Mouse (Mus musculus) T-helper 2 cell (primary cell): Measurements from ENCODE around the gene Mecom.

Source experiments
- in situ Hi-C: fragments of 300-600 bp; cut with MboI, MseI; formaldehyde crosslinking; loops from one replicate; pipeline ENCODE4 v1.15.1; 2025; ENCODE audit warnings: high pct_unique_total_duplicates

Mecom gene

DNA sequence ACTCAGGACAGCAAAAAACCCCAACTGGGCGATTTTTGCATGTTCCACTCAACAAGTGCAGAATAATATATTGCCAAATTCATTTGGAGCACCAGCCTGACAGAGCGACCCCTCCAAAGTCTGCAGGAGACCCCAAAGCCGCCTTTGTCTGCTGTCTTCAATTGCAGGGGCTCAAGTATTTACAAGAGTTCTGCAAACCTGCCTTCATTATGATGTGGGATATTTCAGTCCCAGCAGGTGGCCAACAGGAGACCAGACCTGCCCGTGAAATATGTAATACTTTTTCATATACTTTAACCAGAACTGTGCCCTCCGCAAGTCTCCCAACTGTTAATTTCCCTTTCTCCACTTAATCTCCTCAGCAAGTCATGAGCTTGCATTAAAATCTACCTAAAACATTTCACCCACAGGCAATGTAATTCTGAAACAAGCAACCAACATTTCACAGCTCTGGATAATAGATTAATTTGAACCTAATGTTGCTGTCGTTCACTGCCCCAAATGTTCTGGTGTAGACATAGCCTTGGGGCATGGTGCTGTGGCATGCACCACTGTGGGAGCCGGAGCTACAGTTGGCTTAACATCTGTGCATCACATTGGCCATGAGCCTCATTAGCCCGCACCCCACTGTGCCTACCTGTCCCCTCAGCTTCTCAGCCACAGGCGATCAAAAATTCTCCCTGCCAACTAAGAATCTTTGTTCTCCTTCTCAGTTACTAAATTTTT lies 439.7 kb downstream of the Mecom start:
- in situ Hi-C loops: no loop called here

DNA sequence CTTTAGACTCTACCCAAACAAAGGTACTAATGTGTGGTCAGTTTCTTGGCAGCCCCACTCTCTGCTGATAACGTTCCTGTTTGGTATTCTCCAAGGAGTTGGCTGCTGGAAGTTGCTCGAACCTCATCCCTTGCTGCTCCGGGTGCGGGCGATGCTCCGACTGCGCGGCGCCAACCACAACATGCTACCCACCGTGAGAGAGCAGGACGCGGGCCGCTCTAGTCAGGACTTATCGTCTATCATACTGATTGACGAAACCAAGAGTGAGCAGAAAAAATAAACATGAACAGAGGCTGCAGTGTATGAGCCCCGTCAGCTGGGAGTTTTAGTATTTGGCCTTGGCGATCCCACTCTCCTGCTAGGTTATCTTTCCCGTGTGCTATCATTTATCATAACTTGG lies 441.3 kb downstream of the Mecom start:
- in situ Hi-C loops: no loop called here

DNA sequence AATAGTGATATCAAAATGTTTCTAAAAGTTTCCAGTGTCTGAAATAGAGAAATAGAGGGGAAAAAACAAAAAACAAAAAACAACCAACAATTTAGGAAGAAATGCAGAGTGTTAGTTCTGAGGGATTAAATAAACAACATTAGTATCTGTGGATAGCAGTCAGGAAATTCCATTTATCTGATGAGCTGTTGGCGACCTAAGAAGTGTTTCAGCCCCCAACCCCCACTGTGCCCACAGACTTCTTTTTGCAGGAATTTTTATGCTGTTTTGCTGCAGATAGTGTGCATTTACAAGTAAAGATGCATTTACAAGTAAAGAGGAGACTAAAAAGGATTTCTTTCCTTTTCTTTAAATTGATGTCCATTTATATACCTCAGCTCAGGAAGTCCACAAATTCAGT lies 441.9 kb downstream of the Mecom start:
- in situ Hi-C loops: no loop called here

DNA sequence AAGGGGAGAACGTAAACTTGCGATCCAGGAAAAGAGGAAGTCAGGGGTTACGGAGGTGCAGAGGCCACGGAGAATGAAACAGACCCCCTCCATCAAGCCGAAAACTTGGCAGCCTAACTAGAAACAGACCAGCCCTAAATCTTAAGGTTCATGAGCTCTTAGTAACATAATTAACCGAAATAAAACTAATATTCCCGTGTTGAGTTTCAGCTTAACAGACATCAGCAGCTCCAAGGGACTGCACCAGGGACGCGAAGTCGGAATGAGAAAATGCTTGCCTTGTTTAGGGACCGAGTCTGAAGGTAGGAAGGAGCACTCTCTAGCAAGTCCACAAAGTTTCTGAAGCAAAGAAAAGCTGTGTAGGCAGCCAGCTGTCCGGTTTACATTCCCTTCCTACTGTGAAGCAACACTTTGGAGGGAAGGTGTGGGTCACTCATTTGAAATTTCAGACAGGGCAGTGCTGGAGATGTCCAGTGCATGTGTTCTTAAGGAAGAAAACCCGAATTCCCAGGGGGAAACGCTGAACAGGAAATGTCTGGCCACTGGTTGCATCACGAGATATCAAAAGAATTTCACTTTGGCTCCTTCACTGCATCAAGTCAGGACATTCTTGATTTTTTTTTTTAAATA lies 442.5 kb downstream of the Mecom start:
- in situ Hi-C loops: no loop called here

DNA sequence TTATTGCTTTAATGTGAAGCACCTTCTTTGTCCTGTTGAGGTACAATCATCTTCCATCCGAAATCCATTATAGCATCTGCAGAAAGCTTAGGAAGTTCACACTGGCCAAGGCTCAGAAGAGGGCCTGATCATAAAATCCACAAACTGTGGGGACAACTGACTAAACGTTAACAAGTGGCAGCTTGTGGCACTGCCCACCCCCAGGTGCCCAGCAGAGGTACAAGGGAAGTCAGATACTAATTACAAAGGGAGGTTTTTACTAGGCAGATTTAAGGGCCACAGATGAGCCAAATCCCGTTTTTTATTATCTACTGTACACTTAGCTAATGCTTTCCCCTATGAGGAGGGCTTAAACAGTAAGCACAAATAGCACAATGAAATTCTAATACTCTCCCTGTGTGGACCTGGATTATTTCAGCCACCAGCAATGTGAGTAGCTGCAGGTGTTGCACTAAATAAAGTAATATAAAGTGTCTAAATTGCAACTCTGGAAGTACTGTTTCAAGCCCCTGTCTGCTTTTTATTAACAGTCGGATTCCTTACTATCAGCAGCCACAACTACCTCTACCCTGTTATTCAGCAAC lies 443.2 kb downstream of the Mecom start:
- in situ Hi-C loops: no loop called here

DNA sequence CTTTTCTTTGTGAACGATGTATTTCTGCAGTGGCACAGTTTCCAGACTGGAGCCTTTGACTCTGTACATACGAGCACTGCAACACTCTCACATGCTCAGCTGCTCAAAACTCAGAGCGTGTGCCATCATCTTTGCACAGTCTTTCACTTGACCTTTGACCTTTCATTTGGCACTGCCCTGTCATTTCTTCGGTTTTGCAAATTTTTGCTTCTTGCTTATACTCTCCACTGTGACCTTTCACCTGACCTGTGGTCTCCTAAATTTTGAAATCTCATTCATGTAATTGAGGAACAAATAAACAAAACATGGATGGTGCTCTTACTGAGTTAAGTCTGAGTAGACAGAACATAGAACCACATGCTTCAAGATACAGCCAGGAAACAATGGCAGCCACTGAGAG lies 446.7 kb downstream of the Mecom start:
- in situ Hi-C loops: no loop called here

DNA sequence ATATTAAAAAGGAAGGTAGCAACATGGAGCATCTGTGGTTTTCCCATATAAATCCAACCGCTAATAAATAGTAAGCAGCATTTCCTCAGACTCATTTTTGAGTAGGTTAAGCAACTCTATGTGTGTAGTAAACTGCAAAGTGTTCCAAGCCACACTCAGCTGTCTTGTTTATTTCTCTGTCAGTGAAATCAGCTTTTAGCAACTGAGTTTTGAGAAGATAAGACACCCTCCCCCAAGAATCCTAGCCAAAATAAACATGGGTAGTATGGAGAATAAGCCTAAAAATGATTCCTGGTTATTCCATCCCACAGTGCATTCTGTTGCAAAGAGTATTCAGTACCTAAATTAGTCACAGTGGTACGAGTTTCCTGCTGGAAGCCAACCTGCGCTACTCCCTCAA lies 450.1 kb downstream of the Mecom start:
- in situ Hi-C loops: no loop called here

DNA sequence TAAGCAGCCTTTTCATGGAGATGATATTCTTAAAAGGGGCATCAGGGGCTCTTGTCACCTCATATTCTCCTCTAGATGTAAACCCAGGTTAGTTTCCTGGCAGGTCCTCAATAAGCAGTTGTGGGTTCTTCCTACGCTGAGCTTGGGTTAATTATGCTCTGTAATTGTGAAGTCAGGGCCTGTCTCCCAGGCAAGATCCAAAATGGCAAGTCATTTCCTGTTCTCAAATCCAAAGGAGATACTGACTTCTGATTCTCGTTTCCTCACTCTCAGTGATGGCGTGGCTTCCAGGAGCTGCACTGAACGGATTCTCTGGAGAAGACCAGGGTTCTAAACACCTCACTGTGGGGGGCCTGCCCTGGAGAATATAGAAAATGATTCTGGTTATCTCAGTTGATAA lies 450.7 kb downstream of the Mecom start:
- in situ Hi-C loops: no loop called here

DNA sequence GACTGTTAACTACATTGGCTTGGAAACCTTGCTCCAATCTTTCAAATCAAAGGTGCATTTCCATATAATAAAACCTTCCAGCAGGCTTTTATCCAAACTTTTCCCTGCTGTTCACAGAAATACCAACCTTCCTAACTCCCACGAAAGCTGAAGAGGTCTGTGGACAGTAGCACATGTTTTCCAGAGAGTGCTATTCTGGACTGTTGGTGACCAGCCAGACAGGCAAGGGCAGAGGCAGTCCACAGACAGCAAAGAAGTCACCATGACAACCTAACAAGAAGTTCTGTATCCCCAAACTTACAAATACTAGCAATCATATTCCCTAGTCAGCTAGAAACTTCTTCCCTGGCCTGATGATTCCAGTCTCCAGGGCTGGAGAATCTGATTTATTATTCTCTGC lies 454.8 kb downstream of the Mecom start:
- in situ Hi-C loops: no loop called here

DNA sequence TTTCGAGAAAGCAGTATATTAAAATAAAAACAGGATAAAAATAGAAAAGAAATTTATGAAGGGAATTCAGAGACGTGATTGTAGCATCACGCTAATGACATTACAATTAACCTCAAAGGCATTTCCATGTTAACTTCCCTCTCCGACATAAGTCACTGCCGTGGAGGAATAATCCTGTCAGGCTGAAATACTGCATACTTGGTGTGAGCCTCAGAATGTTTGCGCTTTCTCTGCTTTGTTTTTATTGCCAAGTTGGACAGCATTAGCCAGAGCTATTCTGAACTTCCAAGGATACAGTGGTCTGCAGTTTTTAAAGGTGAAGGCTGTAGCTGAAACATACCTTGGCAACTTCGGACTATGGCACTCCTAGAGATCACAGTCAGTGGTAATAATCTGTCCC lies 455.3 kb downstream of the Mecom start:
- in situ Hi-C loops: no loop called here

DNA sequence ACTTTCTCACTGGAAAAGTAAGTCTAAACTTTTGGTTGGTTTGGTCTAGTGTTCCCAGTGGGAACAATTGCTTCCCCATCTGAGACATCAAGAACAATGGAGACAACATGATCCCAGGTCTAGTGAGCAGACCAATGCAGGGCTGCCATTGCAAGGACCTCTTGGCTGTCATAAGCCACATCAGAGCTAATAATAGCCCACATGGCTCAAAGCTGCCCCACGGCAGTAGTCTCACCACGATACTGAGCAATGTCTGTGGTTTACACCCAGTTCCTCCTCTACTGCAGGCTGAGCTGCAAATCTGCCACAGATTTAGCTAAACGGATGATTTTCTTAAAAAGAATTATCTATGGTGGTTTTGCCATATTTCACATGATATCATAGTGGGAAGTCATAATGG lies 455.9 kb downstream of the Mecom start:
- in situ Hi-C loops: no loop called here

DNA sequence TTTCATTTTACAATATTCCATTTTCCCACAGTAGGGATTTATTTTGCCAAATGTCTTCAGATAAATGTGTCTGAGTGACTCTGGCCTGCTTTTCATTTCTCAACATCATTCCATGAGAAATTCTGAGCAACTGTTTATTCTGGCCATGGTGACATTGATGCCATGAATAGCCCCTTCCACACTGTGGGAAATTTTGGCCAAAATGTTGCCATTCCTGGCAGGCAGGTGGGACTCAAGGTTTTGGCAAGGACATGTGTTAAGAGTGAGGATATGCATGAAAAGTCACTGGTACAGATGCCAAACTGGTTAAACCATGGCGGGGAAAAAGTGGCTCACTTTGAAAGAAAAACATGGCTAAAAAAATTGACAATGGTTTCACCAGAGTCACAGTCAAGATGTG lies 456.4 kb downstream of the Mecom start:
- in situ Hi-C loops: no loop called here

DNA sequence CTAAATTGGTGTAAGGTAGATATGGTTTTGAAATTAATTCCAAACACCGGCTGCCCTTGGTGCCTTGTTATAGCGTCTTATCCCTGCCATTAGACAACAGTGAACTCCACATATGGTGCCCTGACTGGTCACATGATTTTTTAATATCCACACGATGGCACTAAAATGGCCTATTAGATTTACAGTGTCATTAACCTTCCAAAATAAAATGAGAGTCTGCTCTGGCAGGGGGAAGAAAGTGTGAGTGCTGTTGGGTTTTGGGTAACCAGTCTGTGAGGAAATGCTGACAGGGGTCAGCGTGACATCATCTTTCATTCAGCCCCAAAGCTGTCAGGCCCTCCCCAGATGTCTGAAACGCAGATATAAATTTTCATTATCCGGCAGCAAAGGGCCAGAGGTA lies 461.7 kb downstream of the Mecom start:
- in situ Hi-C loops: no loop called here

DNA sequence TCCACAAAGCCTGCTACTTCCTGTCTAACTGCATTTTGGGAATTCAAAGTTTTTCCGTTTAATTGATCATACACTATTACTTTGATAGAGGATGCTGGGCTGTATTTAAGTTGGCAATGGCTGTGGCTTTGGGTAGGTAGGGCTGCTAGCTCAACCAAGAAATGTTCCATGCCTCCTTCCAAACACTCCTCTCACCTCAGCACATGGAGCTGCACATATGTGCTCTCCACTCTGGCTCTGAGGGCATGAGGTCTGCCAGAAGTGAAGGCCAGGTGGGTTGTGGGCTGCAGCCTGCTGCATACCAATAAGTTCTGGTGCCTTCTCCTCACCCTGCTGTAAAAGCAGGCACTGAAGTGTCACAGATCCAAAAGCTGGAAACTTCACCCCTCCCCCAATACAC lies 464.0 kb downstream of the Mecom start:
- in situ Hi-C loops: no loop called here

DNA sequence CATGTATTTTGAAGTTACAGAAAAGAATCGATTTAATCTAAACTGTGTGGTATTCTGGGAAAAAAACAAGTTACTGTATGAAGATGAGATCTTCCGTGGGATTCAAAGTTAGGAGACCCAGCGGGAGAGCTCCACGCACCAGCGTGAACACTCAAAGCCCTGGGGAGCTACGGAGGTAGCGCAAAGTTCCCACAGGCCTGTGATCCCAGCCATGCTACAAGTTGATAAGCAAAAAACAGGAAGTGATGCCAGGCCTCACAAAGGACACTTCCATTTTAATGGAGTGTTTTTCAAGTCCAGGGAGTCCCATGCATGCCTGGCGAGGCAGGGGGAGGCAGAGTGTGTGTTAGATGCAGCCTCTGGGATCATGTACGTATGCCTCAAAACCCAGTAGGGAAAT lies 464.5 kb downstream of the Mecom start:
- in situ Hi-C loops: no loop called here

DNA sequence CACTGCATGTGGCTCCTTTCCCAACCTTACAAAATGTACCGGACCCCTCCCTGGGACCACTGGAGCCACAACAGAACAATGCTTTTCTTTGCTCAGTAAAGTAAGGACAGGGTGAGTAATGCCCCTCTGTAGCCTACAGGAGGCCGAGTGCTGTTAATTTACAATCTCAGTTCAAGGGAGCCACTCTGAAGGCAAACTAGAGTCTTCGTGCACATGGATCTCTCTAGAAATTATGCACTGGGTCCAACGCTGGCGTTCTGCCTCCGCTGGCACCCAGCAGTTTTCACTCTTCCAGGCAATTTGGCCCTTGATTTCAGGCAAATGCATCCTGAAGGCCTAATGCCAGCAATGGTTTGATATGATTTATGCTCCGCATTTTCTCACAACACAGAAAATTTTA lies 467.0 kb downstream of the Mecom start:
- in situ Hi-C loops: no loop called here

DNA sequence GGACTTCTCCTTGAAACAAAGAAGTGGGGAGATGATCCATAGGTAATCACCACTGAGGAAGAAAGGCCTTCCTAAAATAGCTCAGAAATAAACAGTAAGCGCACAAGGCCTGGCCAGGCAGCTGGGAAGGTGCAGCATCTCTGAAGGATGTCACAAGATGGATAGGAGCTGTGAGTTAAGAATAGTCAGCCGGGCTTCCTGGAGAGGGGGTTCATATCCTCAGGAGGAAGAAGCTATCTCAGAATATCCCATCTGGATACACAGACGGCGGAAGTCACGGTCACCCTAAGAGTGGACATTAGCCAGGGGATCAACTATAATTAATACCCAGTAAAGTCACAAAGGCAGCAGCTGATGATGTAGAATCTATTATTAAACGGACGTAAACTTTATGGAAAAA lies 471.3 kb downstream of the Mecom start:
- in situ Hi-C loops: no loop called here

DNA sequence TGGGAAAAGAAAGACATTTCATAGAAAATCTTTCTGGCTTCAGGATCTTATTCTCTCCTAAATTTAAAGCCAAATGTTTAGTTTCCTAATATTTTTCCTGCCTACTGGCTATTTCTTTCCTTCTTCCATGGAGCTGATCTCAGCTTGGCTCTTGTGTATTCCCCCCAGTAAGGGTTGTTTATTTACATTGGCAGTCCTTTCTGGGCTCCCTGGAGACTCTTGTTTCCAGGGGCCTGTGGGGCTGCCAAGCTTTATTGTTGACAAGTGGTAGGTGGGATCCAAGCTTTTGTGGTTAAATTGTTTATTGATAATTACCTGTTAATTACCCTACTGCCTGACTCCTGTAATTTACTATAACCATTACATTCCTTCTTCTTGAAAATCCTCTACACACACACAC lies 476.5 kb downstream of the Mecom start:
- in situ Hi-C loops: no loop called here

DNA sequence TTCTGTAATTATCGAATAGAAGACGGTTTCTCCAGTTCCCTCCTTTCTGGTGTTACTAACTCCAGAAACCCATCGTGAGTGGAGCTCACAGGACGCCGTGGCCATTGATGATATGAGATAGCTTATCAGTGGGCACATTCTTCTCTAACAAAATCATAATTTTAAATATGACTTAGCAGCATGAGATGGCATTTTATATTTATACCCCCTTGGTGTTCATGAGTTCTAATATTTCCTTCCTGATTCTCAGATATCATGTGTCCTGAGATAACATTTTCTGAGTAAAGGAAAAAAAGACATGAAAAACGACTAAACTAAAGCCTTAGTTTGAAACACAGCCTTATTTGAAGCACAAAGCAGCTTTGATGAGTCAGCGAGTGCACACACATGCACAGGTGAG lies 481.3 kb downstream of the Mecom start:
- in situ Hi-C loops: no loop called here

DNA sequence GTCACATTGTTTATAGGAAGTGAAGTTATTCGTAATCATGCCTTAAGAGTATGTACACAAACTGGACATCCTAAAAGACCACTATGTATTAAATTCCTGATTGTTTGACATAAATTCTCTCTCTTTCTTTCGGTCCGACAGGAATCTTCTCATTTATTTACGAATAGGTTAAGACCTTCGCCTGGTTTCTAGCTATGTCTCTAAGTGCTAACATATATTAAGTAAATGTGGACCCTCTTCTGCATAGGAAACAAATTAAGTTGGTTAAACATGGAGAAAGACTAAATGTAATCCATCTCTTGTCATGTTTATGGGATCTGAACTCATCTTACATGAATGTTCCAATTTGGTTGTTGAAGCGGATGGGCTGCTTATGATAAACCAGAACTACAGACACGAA lies 487.8 kb downstream of the Mecom start:
- in situ Hi-C loops: no loop called here

DNA sequence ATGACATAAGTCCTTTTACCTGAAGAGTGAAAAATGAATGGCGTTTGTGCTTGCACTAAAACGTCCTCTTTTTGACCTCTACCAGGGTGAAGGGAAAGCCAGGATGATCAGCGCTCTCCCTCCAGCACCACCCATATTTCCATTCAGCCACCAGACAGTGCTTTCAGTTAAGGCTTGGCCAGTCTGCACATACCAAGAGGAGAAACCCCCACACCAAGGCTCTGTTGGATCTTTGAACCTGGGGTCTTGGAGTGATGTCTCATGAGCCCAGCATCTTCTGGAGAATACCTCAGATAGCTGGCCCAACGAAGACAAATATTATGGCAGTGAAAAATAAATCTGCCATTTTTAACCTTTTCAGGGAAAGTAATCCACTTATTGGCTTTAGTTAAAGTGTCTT lies 488.2 kb downstream of the Mecom start:
- in situ Hi-C loops: no loop called here

DNA sequence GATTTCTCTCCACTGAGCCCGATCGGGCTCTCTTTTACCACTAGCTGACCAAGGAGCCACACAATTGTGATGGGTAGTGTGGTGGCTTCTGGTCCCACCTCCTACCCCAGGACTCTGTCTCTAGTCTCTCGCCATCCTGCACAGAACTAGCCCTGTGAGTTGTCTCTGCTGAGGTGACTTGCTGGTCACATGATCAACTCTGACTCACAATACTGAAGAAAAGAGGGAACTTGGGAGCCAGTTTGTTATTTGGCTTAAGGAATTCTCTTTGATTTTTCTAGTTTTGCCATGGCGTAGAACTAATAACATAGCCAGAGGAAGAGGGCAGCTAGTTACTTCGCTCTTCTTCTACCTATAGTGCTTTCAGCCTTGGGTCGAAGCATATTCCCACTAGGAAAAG lies 496.5 kb downstream of the Mecom start:
- in situ Hi-C loops: no loop called here

DNA sequence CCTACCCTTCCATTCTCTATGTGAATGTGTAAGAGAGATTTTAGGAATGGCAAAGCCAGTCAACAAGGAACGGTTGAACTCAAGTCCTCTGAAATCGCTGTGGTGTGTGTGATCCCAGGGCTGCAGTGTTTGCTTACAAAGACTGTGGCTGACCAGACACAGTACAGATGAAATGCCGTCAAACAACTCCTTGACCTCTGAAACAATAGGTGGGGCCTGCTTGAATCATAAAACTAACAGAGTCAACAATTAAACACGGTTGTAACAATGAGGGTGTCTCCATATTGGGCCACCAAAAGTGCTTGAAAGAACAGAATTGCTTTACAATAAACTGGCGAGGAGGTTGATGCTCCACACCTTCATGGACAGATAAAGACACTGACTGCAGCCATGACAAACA lies 497.0 kb downstream of the Mecom start:
- in situ Hi-C loops: no loop called here

DNA sequence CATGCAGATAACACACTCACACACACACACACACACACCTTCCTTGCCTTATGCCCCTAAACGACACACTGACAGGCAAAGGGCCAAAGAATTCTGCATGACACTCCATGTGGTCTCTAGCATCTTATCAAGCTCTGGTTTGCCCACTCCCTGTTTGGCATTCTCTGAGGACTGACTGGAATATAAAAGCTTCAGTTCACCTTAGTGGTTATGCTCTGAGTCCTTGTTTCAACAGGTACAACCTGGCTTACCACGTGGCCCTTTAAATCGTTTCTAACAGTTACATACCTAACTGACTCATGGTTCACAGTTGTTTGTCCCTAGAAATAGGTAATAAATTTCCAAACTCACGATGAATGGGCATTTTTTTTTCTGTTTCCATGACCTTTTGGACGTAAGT lies 499.0 kb downstream of the Mecom start:
- in situ Hi-C loops: no loop called here
